Mouse (Mus musculus) midbrain, embryonic 11.5 days (tissue): ENCODE results near the gene Fam107b. TPM values are rescaled to one million over a fixed set of nuclear protein-coding genes. Genes with fewer than 3 reads are reported as not detected.

Source experiments
- ATAC-seq: fragments of 200-750 bp; cut with Nextera tagmentation; 2 replicates; pipeline ENCODE4 v1.8.0; 2017; ENCODE audit warnings: moderate TSS enrichment, moderate library complexity; ENCODE audit not compliant: low FRiP score
- DNase-seq: peaks from one replicate; pipeline ENCODE4 v3.0.0; 2015; ENCODE audit warnings: low spot score; ENCODE audit errors: missing footprints
- H3K27ac ChIP-seq: fragments of 300-500 bp; sonication (generic); 2 replicates; pipeline ENCODE4 v1.5.1; 2014; ENCODE audit warnings: low read depth, low read length
- H3K27me3 ChIP-seq: fragments of 300-500 bp; sonication (generic); 2 replicates; pipeline ENCODE4 v1.6.1; 2014; ENCODE audit warnings: mild to moderate bottlenecking, low read length, moderate library complexity, mixed read lengths; ENCODE audit not compliant: control insufficient read depth, insufficient read depth
- H3K36me3 ChIP-seq: fragments of 300-500 bp; sonication (generic); 2 replicates; pipeline ENCODE4 v1.6.1; 2014; ENCODE audit warnings: mild to moderate bottlenecking, low read length, moderate library complexity, mixed read lengths; ENCODE audit not compliant: control insufficient read depth, insufficient read depth
- H3K4me1 ChIP-seq: fragments of 300-500 bp; sonication (generic); 2 replicates; pipeline ENCODE4 v1.6.1; 2014; ENCODE audit warnings: low read length; ENCODE audit not compliant: control insufficient read depth, insufficient read depth
- H3K4me2 ChIP-seq: fragments of 300-500 bp; sonication (generic); 2 replicates; pipeline ENCODE4 v1.6.1; 2014; ENCODE audit warnings: mild to moderate bottlenecking, moderate library complexity
- H3K4me3 ChIP-seq: fragments of 300-500 bp; sonication (generic); 2 replicates; pipeline ENCODE4 v1.5.1; 2014; ENCODE audit warnings: low read depth, low read length
- H3K9ac ChIP-seq: fragments of 300-500 bp; sonication (generic); 2 replicates; pipeline ENCODE4 v1.6.1; 2014; ENCODE audit warnings: low read length
- H3K9me3 ChIP-seq: fragments of 300-500 bp; sonication (generic); 2 replicates; pipeline ENCODE4 v1.6.1; 2016; ENCODE audit warnings: low read length; ENCODE audit not compliant: control insufficient read depth
- WGBS: fragments of 180-500 bp; shearing (Covaris S2); extraction: QIAGEN DNeasy Blood & Tissue Kit; methylation state at CpG from one replicate; pipeline ENCODE4 v1.1.7; 2014; 5-methylcytosine and 5-hydroxymethylcytosine counted together
- polyA plus RNA-seq: library from polyadenylated mRNA; unstranded; fragments of >200 nt; fragmentation: Nextera tagmentation; extraction: Ambion mirVana; gene quantifications from 2 replicates; pipeline ENCODE4 v1.2.1, GENCODE M21; 2014

Gene Fam107b
- polyA plus RNA-seq, 1 experiment from 2014 or later: 60.4 TPM

- 90% methylated on average over 6 of the region's 6 CpGs for WGBS
- Histone ChIP-seq H3K4me2 (no peak overlapping the region), H3K4me1 (no peaks in the 10 kb centered on the region)
Observed at GRCm38 (mm10) chr2:3760234-3760836, 190.0 kb downstream of the Fam107b start.

GRCm38 (mm10) chr2:3764136-3764535 lies 193.8 kb downstream of the Fam107b start:
- ATAC-seq: no peak
- no peaks in the 10 kb centered on the region for H3K36me3 ChIP-seq
- whole genome bisulfite sequencing: 88% methylated on average over 6 of the region's 6 CpGs
- no peaks in the 10 kb centered on the region for H3K4me1 ChIP-seq
- no peaks in the 10 kb centered on the region for H3K9me3 ChIP-seq
- no peak overlapping the region for H3K4me2 ChIP-seq
- no peak for DNase-seq
- H3K4me3 ChIP-seq: no peak overlapping the region
- no peaks in the 10 kb centered on the region for H3K27me3 ChIP-seq
- no peak overlapping the region for H3K9ac ChIP-seq
- no peak overlapping the region for H3K27ac ChIP-seq

More at GRCm38 (mm10) chr2:3760234-3760836, 190.0 kb downstream of the Fam107b start:
- Histone ChIP-seq H3K4me3 (no peak overlapping the region), H3K9ac (no peak overlapping the region), H3K27ac (no peak overlapping the region), H3K9me3 (no peaks in the 10 kb centered on the region), H3K36me3 (no peaks in the 10 kb centered on the region), H3K27me3 (no peaks in the 10 kb centered on the region)
- ATAC-seq (no peak), DNase-seq (no peak)

GRCm38 (mm10) chr2:3765957-3766783 lies 195.9 kb downstream of the Fam107b start:
- H3K4me1 ChIP-seq: no peaks in the 10 kb centered on the region
- 79% methylated on average over 11 of the region's 11 CpGs for WGBS
- no peaks in the 10 kb centered on the region for H3K27me3 ChIP-seq
- H3K27ac ChIP-seq: no peak overlapping the region
- no peak overlapping the region for H3K4me3 ChIP-seq
- H3K9ac ChIP-seq: no peak overlapping the region
- H3K9me3 ChIP-seq: no peaks in the 10 kb centered on the region
- ATAC-seq (no peak), DNase-seq (no peak)
- no peaks in the 10 kb centered on the region for H3K36me3 ChIP-seq
- no peak overlapping the region for H3K4me2 ChIP-seq

GRCm38 (mm10) chr2:3769260-3769659 lies 199.0 kb downstream of the Fam107b start:
- H3K4me1 ChIP-seq: no peaks in the 10 kb centered on the region
- ATAC-seq (peak; percentile 38; the same call in 1 of the 2 replicates), DNase-seq (peak; percentile 98)
- H3K4me3 ChIP-seq: no peak overlapping the region
- no peaks in the 10 kb centered on the region for H3K9me3 ChIP-seq
- no peak overlapping the region for H3K27ac ChIP-seq
- no peak overlapping the region for H3K4me2 ChIP-seq
- no peaks in the 10 kb centered on the region for H3K27me3 ChIP-seq
- H3K9ac ChIP-seq: no peak overlapping the region
- WGBS: 33% methylated on average over 6 of the region's 6 CpGs
- H3K36me3 ChIP-seq: no peaks in the 10 kb centered on the region

GRCm38 (mm10) chr2:3769786-3770318 lies 199.6 kb downstream of the Fam107b start:
- H3K36me3 ChIP-seq: no peaks in the 10 kb centered on the region
- no peak overlapping the region for H3K9ac ChIP-seq
- WGBS: 79% methylated on average over 9 of the region's 9 CpGs
- H3K4me3 ChIP-seq: no peak overlapping the region
- no peak overlapping the region for H3K4me2 ChIP-seq
- H3K9me3 ChIP-seq: no peaks in the 10 kb centered on the region
- H3K27me3 ChIP-seq: no peaks in the 10 kb centered on the region
- no peak overlapping the region for H3K27ac ChIP-seq
- peaks cover 2% of the 10 kb centered on the region for H3K4me1 ChIP-seq
- ATAC-seq: no peak
- DNase-seq: no peak

- Histone ChIP-seq H3K9ac (no peak overlapping the region), H3K4me3 (no peak overlapping the region), H3K4me2 (no peak overlapping the region), H3K27ac (no peak overlapping the region), H3K36me3 (no peaks in the 10 kb centered on the region), H3K9me3 (no peaks in the 10 kb centered on the region), H3K4me1 (peaks cover 4% of the 10 kb centered on the region), H3K27me3 (no peaks in the 10 kb centered on the region)
- 73% methylated on average over 2 of the region's 2 CpGs for WGBS
- DNase-seq (no peak), ATAC-seq (no peak)
Observed at GRCm38 (mm10) chr2:3770383-3770782, 200.1 kb downstream of the Fam107b start.

- H3K4me2 ChIP-seq: no peak overlapping the region
- H3K4me3 ChIP-seq: no peak overlapping the region
- 91% methylated on average over 6 of the region's 6 CpGs for WGBS
- H3K9ac ChIP-seq: no peak overlapping the region
- DNase-seq (no peak), ATAC-seq (no peak)
- H3K9me3 ChIP-seq: no peaks in the 10 kb centered on the region
- no peaks in the 10 kb centered on the region for H3K27me3 ChIP-seq
- peaks cover 4% of the 10 kb centered on the region for H3K4me1 ChIP-seq
- no peak overlapping the region for H3K27ac ChIP-seq
- no peaks in the 10 kb centered on the region for H3K36me3 ChIP-seq
Observed at GRCm38 (mm10) chr2:3771483-3771882, 201.2 kb downstream of the Fam107b start.

GRCm38 (mm10) chr2:3773089-3773488 lies 202.8 kb downstream of the Fam107b start:
- Histone ChIP-seq H3K4me2 (no peak overlapping the region), H3K9ac (no peak overlapping the region), H3K9me3 (no peaks in the 10 kb centered on the region), H3K4me1 (peaks cover 4% of the 10 kb centered on the region), H3K27me3 (no peaks in the 10 kb centered on the region), H3K4me3 (no peak overlapping the region), H3K27ac (no peak overlapping the region), H3K36me3 (no peaks in the 10 kb centered on the region)
- DNase-seq (no peak), ATAC-seq (no peak)
- WGBS: 63% methylated on average over 4 of the region's 4 CpGs

GRCm38 (mm10) chr2:3775569-3775968 lies 205.3 kb downstream of the Fam107b start:
- Histone ChIP-seq H3K4me2 (no peak overlapping the region), H3K27me3 (no peaks in the 10 kb centered on the region), H3K4me1 (peaks cover 4% of the 10 kb centered on the region), H3K36me3 (no peaks in the 10 kb centered on the region), H3K9me3 (no peaks in the 10 kb centered on the region), H3K27ac (no peak overlapping the region), H3K9ac (no peak overlapping the region), H3K4me3 (no peak overlapping the region)
- ATAC-seq: no peak
- over 99% methylated on average over 3 of the region's 3 CpGs for WGBS
- no peak for DNase-seq
